Mouse (Mus musculus) bone marrow macrophage, adult 2 months (primary cell): ENCODE data around the gene Gm4969. TPM values are rescaled to one million over a fixed set of nuclear protein-coding genes. Genes with fewer than 3 reads are reported as not detected.

Experiments used
- H3K27ac ChIP-seq: 2 replicates; pipeline ENCODE4 v1.5.1; 2012; ENCODE audit warnings: low read depth, low read length; ENCODE audit not compliant: insufficient read depth
- H3K4me1 ChIP-seq: 2 replicates; pipeline ENCODE4 v1.6.1; 2012; ENCODE audit warnings: low read length; ENCODE audit not compliant: control insufficient read depth, insufficient read depth
- H3K4me3 ChIP-seq: 2 replicates; pipeline ENCODE4 v1.5.1; 2012; ENCODE audit warnings: mild to moderate bottlenecking, low read length, moderate library complexity; ENCODE audit not compliant: insufficient read depth
- CTCF ChIP-seq: IDR thresholded peaks from 2 replicates; pipeline ENCODE4 v1.5.1; 2012; ENCODE audit warnings: low read depth, mild to moderate bottlenecking, low read length, moderate library complexity
- POLR2A ChIP-seq: IDR thresholded peaks from 2 replicates; pipeline ENCODE4 v1.6.1; 2012; ENCODE audit warnings: mild to moderate bottlenecking, low read depth, low read length, borderline replicate concordance
- polyA plus RNA-seq: library from polyadenylated mRNA; stranded (reverse); fragments of >200 nt; gene quantifications from 2 replicates; pipeline ENCODE4 v1.2.4, GENCODE M21; 2012; ENCODE audit not compliant: missing spikeins, insufficient read depth, insufficient read length

Gene Gm4969
- polyA plus RNA-seq, 1 experiment: not detected

DNA sequence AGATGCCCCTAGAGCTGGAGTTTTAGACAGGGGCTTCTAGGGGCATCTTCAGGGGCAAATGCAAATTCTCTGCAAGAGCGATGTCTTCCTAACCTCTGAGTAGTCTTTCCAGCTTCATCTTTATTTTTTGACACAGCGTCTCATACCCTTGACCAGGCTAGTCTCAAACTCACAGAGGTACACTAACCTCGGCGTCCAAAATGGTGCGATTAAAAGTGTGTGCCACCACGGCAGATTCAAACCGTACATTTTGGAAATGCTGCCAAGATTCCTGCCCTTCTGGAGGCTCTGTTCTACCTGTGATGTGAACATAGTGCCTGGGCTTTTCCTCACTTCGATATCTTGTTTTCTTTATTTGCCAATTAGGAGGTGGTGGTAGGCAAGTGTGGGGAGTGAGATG is 915 bp upstream of the Gm4969 start:
- Histone ChIP-seq H3K27ac (no peak overlapping the region), H3K4me3 (no peak overlapping the region), H3K4me1 (peaks cover 3% of the 10 kb centered on the region; the same call in 1 of the 2 replicates)
- TF ChIP-seq CTCF: no peak

- Histone ChIP-seq H3K4me3 (no peak overlapping the region), H3K4me1 (peaks cover 5% of the 10 kb centered on the region), H3K27ac (no peak overlapping the region)
- TF ChIP-seq CTCF (no peak), POLR2A (no peak)
These were observed 8.6 kb downstream of the Gm4969 start for GRCm38 (mm10) chr7:19109565-19109964.

DNA sequence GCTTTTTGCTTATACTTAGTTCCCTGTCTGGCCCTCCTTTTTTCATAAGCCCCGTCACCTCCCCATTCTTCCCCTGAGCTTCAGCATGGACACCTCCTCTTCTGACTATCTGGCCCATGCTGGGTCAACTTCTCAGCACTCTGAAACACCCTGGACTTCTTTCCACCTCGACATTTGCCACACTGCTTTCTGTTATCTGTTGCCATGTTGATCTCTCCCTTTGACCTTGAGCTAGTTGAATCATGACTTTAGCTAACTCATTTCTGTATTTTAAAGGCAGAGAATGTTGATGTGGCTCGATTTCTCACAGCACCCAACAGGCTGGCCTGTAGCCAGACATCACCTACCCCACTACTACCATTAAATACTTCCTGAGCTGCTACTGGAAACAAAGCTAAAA is 10.7 kb downstream of the Gm4969 start:
- Histone ChIP-seq H3K27ac (no peak overlapping the region), H3K4me1 (peaks cover 16% of the 10 kb centered on the region), H3K4me3 (no peak overlapping the region)
- TF ChIP-seq POLR2A (no peak), CTCF (no peak)

- Histone ChIP-seq H3K4me1 (peaks cover 13% of the 10 kb centered on the region), H3K27ac (no peak overlapping the region), H3K4me3 (no peak overlapping the region)
- TF ChIP-seq POLR2A (no peak), CTCF (no peak)
These were observed 13.7 kb downstream of the Gm4969 start for GRCm38 (mm10) chr7:19104486-19104885.

- TF ChIP-seq CTCF: no peak
- no peak for TF ChIP-seq POLR2A
- H3K27ac ChIP-seq: no peak overlapping the region
- no peak overlapping the region for H3K4me3 ChIP-seq
- H3K4me1 ChIP-seq: peaks cover 13% of the 10 kb centered on the region
These were observed 14.4 kb downstream of the Gm4969 start for GRCm38 (mm10) chr7:19103741-19104140.

DNA sequence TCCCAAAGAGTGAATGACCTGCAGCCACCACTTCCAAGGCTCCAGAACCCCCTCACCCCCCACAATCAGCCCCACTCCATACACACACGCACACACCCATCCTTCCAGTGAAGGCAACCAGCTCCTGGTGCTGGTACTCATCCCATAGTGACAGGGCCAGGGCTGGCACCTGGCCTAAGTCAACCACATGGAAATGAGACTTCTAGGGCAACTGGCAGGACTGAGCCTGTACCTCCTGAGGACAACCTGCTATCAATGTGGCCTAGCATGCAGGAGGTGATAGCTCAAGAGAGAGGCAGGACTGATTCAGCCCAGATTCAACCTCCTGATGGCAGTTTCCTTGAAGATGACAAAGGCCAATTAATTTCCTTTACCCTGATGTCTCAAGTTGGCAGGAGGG is 17.9 kb downstream of the Gm4969 start:
- no peak overlapping the region for H3K27ac ChIP-seq
- peaks cover 13% of the 10 kb centered on the region for H3K4me1 ChIP-seq
- TF ChIP-seq CTCF: no peak
- no peak for TF ChIP-seq POLR2A
- H3K4me3 ChIP-seq: no peak overlapping the region

- no peak for TF ChIP-seq CTCF
- no peak for TF ChIP-seq POLR2A
- Histone ChIP-seq H3K4me1 (peaks cover 4% of the 10 kb centered on the region), H3K27ac (no peak overlapping the region), H3K4me3 (no peak overlapping the region)
These were observed 19.4 kb downstream of the Gm4969 start for GRCm38 (mm10) chr7:19098811-19099210.

GRCm38 (mm10) chr7:19097863-19098262 is 20.3 kb downstream of the Gm4969 start:
- no peaks in the 10 kb centered on the region for H3K4me1 ChIP-seq
- no peak overlapping the region for H3K27ac ChIP-seq
- TF ChIP-seq POLR2A: no peak
- TF ChIP-seq CTCF: no peak
- no peak overlapping the region for H3K4me3 ChIP-seq

GRCm38 (mm10) chr7:19097217-19097616 is 21.0 kb downstream of the Gm4969 start:
- no peak overlapping the region for H3K27ac ChIP-seq
- no peaks in the 10 kb centered on the region for H3K4me1 ChIP-seq
- H3K4me3 ChIP-seq: no peak overlapping the region
- TF ChIP-seq POLR2A (no peak), CTCF (no peak)

DNA sequence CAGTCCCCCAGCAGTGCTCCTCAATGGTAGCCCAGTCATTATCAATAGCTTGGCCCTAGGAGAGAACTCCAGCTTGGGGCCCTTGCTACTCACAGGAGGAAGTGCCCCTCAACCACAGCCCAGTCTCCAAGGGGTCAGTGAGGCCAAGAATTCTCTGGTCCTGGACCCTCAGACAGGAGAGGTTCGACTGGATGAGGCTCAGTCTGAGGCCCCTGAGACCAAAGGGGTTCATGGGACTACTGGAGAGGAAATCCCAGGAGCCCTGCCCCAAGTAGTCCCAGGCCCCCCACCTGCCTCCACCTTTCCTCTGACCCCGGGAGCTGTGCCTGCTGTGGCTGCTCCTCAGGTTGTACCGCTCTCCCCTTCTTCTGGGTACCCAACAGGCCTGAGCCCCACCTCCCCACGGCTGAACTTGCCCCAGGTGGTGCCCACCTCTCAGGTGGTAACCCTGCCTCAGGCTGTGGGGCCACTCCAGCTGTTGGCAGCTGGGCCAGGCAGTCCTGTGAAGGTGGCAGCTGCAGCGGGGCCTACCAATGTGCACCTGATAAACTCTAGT is 21.7 kb downstream of the Gm4969 start:
- no peak overlapping the region for H3K27ac ChIP-seq
- no peaks in the 10 kb centered on the region for H3K4me1 ChIP-seq
- H3K4me3 ChIP-seq: no peak overlapping the region
- TF ChIP-seq CTCF (no peak), POLR2A (no peak)

GRCm38 (mm10) chr7:19095751-19096110 is 22.4 kb downstream of the Gm4969 start:
- H3K4me3 ChIP-seq: no peak overlapping the region

More at GRCm38 (mm10) chr7:19095751-19096110, 22.4 kb downstream of the Gm4969 start:
- TF ChIP-seq CTCF (no peak), POLR2A (no peak)
- Histone ChIP-seq H3K27ac (no peak overlapping the region), H3K4me1 (no peaks in the 10 kb centered on the region)
